Mouse (Mus musculus): ENCODE data around the gene Gcm1.

DNA sequence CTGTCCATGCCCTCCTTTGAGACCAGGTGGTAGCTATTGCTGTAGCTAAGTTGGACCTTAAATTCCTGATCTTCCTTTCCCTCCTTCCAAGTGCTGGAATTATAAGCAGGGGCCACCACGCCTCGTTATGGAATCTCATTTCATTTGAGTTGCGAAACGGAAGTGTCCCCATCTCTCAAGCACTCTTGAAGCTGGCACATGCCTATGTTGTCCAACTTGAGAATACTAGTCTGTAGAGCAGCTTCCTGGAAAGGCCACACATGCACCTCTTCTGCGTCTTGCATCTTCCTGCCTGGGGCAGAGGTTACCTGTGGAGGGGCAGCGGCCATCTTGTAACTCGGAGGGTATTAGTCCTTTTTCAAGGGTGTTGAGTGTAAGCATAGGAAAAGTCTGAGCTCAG is 42.3 kb upstream of the Gcm1 start:
- no peak for TF ChIP-seq CTCF (IDR thresholded peaks at IDR 0.05; ENCODE audit: low read depth, low read length)
- TF ChIP-seq TAL1 (conservative IDR thresholded peaks at IDR 0.05; ENCODE audit: low read depth, low read length), result no peak
- TF ChIP-seq GATA1 (IDR thresholded peaks at IDR 0.05; ENCODE audit: borderline replicate concordance, low read length), result no peak
- TF ChIP-seq POLR2AphosphoS5 (IDR thresholded peaks at IDR 0.05; ENCODE audit: insufficient replicate concordance, low read depth, low read length), result no peak
